Mouse (Mus musculus) midbrain, embryonic 16.5 days (tissue): Measurements from ENCODE around the gene Arhgap9. TPM values are rescaled to one million over a fixed set of nuclear protein-coding genes. Genes with fewer than 3 reads are reported as not detected.
A peak's percentile ranks its signal among the peaks of the same experiment; 100 is the strongest.

Source experiments
- ATAC-seq: fragments of 200-750 bp; cut with Nextera tagmentation; 2 replicates; pipeline ENCODE4 v1.8.0; 2017; ENCODE audit warnings: moderate TSS enrichment
- H3K27ac ChIP-seq: fragments of 300-500 bp; sonication (generic); 2 replicates; pipeline ENCODE4 v1.5.1; 2014; ENCODE audit warnings: mild to moderate bottlenecking, low read length, mixed read lengths
- H3K27me3 ChIP-seq: fragments of 300-500 bp; sonication (generic); 2 replicates; pipeline ENCODE4 v1.6.1; 2014; ENCODE audit warnings: low read depth, low read length, mixed read lengths; ENCODE audit not compliant: control insufficient read depth, insufficient read depth
- H3K36me3 ChIP-seq: fragments of 300-500 bp; sonication (generic); 2 replicates; pipeline ENCODE4 v1.6.1; 2014; ENCODE audit warnings: mild to moderate bottlenecking, low read length, moderate library complexity, mixed read lengths; ENCODE audit not compliant: control insufficient read depth, insufficient read depth
- H3K4me1 ChIP-seq: fragments of 300-500 bp; sonication (generic); 2 replicates; pipeline ENCODE4 v1.6.1; 2014; ENCODE audit warnings: mild to moderate bottlenecking, low read length, mixed read lengths; ENCODE audit not compliant: control insufficient read depth, insufficient read depth
- H3K4me2 ChIP-seq: fragments of 300-500 bp; sonication (generic); 2 replicates; pipeline ENCODE4 v1.6.1; 2014; ENCODE audit warnings: mild to moderate bottlenecking, low read length, mixed read lengths
- H3K4me3 ChIP-seq: fragments of 300-500 bp; sonication (generic); 2 replicates; pipeline ENCODE4 v1.5.1; 2014; ENCODE audit warnings: low read depth, mild to moderate bottlenecking, low read length, moderate library complexity, mixed read lengths
- H3K9ac ChIP-seq: fragments of 300-500 bp; sonication (generic); 2 replicates; pipeline ENCODE4 v1.6.1; 2014; ENCODE audit warnings: low read depth, low read length, mixed read lengths
- H3K9me3 ChIP-seq: fragments of 300-500 bp; sonication (generic); replicated peaks from 2 replicates; pipeline ENCODE4 v1.6.1; 2014; ENCODE audit warnings: mild to moderate bottlenecking, low read length, mixed read lengths; ENCODE audit not compliant: control insufficient read depth, poor library complexity, severe bottlenecking
- WGBS: fragments of 180-500 bp; shearing (Covaris S2); extraction: QIAGEN DNeasy Blood & Tissue Kit; methylation state at CpG from one replicate; pipeline ENCODE4 v1.1.7; 2014; 5-methylcytosine and 5-hydroxymethylcytosine counted together
- polyA plus RNA-seq: library from polyadenylated mRNA; unstranded; fragments of >200 nt; fragmentation: Nextera tagmentation; extraction: Ambion mirVana; gene quantifications from 2 replicates; pipeline ENCODE4 v1.2.1, GENCODE M21; 2015

Arhgap9 gene
- polyA plus RNA-seq, 1 experiment from 2014 or later: 0.75 TPM

- H3K27me3 ChIP-seq: peaks cover 11% of the 10 kb centered on the region
- no peak overlapping the region for H3K4me2 ChIP-seq
- no peaks in the 10 kb centered on the region for H3K36me3 ChIP-seq
- H3K9me3 ChIP-seq: no peaks in the 10 kb centered on the region
- ATAC-seq: no peak
- H3K27ac ChIP-seq: no peak overlapping the region
- 89% methylated on average over 3 of the region's 3 CpGs for WGBS
- H3K9ac ChIP-seq: no peak overlapping the region
- peaks cover 14% of the 10 kb centered on the region for H3K4me1 ChIP-seq
- H3K4me3 ChIP-seq: no peak overlapping the region
These were observed 24.4 kb downstream of the Arhgap9 start for GRCm38 (mm10) chr10:127346173-127346572.

- no peak overlapping the region for H3K27ac ChIP-seq
- H3K4me1 ChIP-seq: 0 out of 2 replicates have a peak, but pooled peaks cover 3% of the 10 kb centered on the region
- no peaks in the 10 kb centered on the region for H3K36me3 ChIP-seq
- H3K4me3 ChIP-seq: no peak overlapping the region
- no peak for ATAC-seq
- no peak overlapping the region for H3K4me2 ChIP-seq
- no peak overlapping the region for H3K9ac ChIP-seq
- WGBS: 63% methylated on average over 4 of the region's 4 CpGs
- H3K27me3 ChIP-seq: no peaks in the 10 kb centered on the region
- H3K9me3 ChIP-seq: no peaks in the 10 kb centered on the region
These were observed 27.2 kb downstream of the Arhgap9 start for GRCm38 (mm10) chr10:127348957-127349356.

- no peaks in the 10 kb centered on the region for H3K36me3 ChIP-seq
- no peak overlapping the region for H3K4me2 ChIP-seq
- 0 out of 2 replicates have a peak, but pooled peaks cover 3% of the 10 kb centered on the region for H3K4me1 ChIP-seq
- H3K9me3 ChIP-seq: no peaks in the 10 kb centered on the region
- H3K27ac ChIP-seq: no peak overlapping the region
- no peak overlapping the region for H3K4me3 ChIP-seq
- WGBS: 79% methylated on average over 8 of the region's 8 CpGs
- no peaks in the 10 kb centered on the region for H3K27me3 ChIP-seq
- no peak for ATAC-seq
- no peak overlapping the region for H3K9ac ChIP-seq
These were observed 28.0 kb downstream of the Arhgap9 start for GRCm38 (mm10) chr10:127349810-127350209.

GRCm38 (mm10) chr10:127350594-127351284 lies 29.0 kb downstream of the Arhgap9 start:
- WGBS: 11% methylated on average over 24 of the region's 24 CpGs
- H3K4me3 ChIP-seq: peak overlapping the region; percentile 13
- H3K27me3 ChIP-seq: no peaks in the 10 kb centered on the region
- no peaks in the 10 kb centered on the region for H3K36me3 ChIP-seq
- peak; percentile 64; the same call in 1 of the 2 replicates for ATAC-seq
- no peaks in the 10 kb centered on the region for H3K9me3 ChIP-seq
- H3K27ac ChIP-seq: no peak overlapping the region
- 0 out of 2 replicates have a peak, but pooled peaks cover 3% of the 10 kb centered on the region for H3K4me1 ChIP-seq
- peak overlapping the region; percentile 41 for H3K4me2 ChIP-seq
- peak overlapping the region; percentile 39; the same call in 1 of the 2 replicates for H3K9ac ChIP-seq

GRCm38 (mm10) chr10:127351285-127351595 lies 29.5 kb downstream of the Arhgap9 start:
- no peak overlapping the region for H3K4me2 ChIP-seq
- H3K9ac ChIP-seq: no peak overlapping the region
- no peak overlapping the region for H3K4me3 ChIP-seq
- WGBS: 90% methylated on average over 8 of the region's 8 CpGs
- H3K36me3 ChIP-seq: no peaks in the 10 kb centered on the region
- 0 out of 2 replicates have a peak, but pooled peaks cover 3% of the 10 kb centered on the region for H3K4me1 ChIP-seq
- H3K9me3 ChIP-seq: no peaks in the 10 kb centered on the region
- H3K27me3 ChIP-seq: no peaks in the 10 kb centered on the region
- no peak overlapping the region for H3K27ac ChIP-seq
- ATAC-seq: 0 out of 2 replicates have a peak, but pooled peaks have one; percentile 21

GRCm38 (mm10) chr10:127351719-127352118 lies 30.0 kb downstream of the Arhgap9 start:
- Histone ChIP-seq H3K27ac (no peak overlapping the region), H3K9me3 (no peaks in the 10 kb centered on the region), H3K27me3 (no peaks in the 10 kb centered on the region), H3K4me3 (no peak overlapping the region), H3K36me3 (no peaks in the 10 kb centered on the region), H3K4me2 (no peak overlapping the region), H3K9ac (no peak overlapping the region), H3K4me1 (0 out of 2 replicates have a peak, but pooled peaks cover 3% of the 10 kb centered on the region)
- no peak for ATAC-seq
- WGBS: 74% methylated on average over 8 of the region's 8 CpGs

- Histone ChIP-seq H3K27me3 (no peaks in the 10 kb centered on the region), H3K9ac (no peak overlapping the region), H3K4me1 (0 out of 2 replicates have a peak, but pooled peaks cover 3% of the 10 kb centered on the region), H3K27ac (no peak overlapping the region), H3K9me3 (no peaks in the 10 kb centered on the region), H3K4me3 (no peak overlapping the region), H3K36me3 (no peaks in the 10 kb centered on the region), H3K4me2 (no peak overlapping the region)
- 88% methylated on average over 9 of the region's 9 CpGs for WGBS
- no peak for ATAC-seq
These were observed 30.4 kb downstream of the Arhgap9 start for GRCm38 (mm10) chr10:127352187-127352586.

- Histone ChIP-seq H3K9ac (no peak overlapping the region), H3K9me3 (no peaks in the 10 kb centered on the region), H3K27me3 (no peaks in the 10 kb centered on the region), H3K36me3 (no peaks in the 10 kb centered on the region), H3K4me3 (no peak overlapping the region), H3K27ac (no peak overlapping the region), H3K4me1 (0 out of 2 replicates have a peak, but pooled peaks cover 3% of the 10 kb centered on the region), H3K4me2 (no peak overlapping the region)
- no peak for ATAC-seq
- 90% methylated on average over 11 of the region's 11 CpGs for WGBS
These were observed 31.0 kb downstream of the Arhgap9 start for GRCm38 (mm10) chr10:127352766-127353165.
